Mouse (Mus musculus) adrenal gland, adult (tissue): ENCODE results near the gene G0s2.
A peak's percentile ranks its signal among the peaks of the same experiment; 100 is the strongest.

Experiments
- DNase-seq, 2 experiments: peaks; one replicate each; pipeline ENCODE4 v3.0.0; 2022 to 2023; ENCODE audit warnings: low spot score in 1 of 2; ENCODE audit not compliant: inconsistent age in 2 of 2

Gene G0s2

DNA sequence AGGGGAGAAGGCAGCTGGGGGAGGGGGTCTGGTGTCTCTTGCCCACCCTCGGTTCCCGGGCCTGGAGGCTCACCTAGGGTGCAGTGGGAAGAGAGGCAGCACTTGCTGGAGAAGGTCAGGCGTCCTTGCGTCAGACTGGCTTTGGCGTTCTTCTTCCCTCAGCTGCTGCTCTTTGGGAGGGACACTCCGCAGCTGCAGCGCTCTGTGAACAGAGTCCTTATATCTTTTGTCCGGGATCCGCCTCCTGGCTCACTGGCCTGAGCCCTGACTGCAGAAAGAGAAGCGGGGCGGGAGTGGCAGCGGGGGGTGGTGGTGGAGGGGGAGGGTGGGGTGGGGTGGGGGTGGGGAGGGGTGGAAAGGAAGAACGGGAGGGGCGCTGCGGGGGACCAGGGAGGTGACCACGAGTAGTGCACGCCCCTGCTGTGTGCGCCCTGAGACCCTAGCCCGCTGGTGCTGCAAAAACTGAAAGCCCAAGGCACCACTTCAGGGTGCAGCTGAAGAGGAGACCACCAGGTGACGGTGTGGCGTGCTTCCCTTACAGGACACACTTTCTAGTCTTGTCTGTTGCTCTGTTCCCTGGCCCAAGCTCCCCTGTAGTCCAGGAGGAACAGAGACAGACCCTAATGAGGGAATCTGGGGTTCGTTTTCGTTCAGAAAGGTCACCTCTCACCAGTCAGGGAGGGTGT is at the start of gene G0s2:
Gene G0s2 (minus strand): TSS at position 302 of the 686 bp plus-strand sequence.
- DNase-seq: peak; percentile 90 to 95

DNA sequence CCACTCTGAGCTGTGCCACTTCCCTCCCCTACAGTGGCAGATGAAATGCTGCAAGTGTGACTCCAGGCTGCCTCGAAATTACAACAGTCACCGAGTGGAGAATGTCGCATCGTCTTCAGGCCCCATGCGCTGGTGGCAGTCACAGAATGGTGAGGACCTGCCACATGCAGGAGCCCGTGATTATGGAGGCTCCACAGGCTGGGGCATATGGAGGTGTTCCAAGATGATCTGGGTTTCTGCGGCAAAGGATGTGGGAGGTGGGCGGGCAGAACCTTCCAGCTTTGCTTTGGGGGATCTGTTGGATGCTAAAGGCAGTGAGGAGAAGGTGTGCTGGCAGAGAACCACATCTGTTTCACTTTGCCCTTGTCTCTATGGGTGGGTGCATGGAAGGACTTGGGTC is 47.4 kb upstream of the G0s2 start:
- no peak for DNase-seq

GRCm38 (mm10) chr1:193319721-193320120 is 46.7 kb upstream of the G0s2 start:
- DNase-seq: no peak

GRCm38 (mm10) chr1:193317159-193317559 is 44.1 kb upstream of the G0s2 start:
- DNase-seq: peak; percentile 65 to 75

DNA sequence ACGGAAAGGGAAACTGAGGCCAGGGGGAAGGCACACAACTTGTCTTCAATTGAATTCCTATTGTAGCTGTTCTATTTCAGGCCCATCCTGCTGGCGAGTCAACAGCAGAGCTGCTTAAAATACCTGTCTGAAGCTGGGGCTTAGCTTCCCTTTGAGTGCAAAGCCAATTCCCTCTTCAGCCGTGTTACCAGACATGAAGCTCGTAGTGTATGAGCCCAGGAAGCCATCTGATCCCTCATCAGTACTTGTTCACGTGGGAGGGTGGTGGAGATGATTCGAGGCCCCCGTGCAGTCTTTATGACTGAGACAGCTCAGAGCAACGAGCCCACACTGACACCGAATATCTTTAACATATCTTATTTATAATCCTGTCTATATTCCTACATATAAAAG is 43.3 kb upstream of the G0s2 start:
- no peak for DNase-seq

GRCm38 (mm10) chr1:193315705-193316357 is 42.8 kb upstream of the G0s2 start:
- peak; percentile 62 to 81 for DNase-seq

- peak in 1 of 2 experiments; percentile 60 for DNase-seq
Measured at GRCm38 (mm10) chr1:193311596-193311995, 38.6 kb upstream of the G0s2 start.

DNA sequence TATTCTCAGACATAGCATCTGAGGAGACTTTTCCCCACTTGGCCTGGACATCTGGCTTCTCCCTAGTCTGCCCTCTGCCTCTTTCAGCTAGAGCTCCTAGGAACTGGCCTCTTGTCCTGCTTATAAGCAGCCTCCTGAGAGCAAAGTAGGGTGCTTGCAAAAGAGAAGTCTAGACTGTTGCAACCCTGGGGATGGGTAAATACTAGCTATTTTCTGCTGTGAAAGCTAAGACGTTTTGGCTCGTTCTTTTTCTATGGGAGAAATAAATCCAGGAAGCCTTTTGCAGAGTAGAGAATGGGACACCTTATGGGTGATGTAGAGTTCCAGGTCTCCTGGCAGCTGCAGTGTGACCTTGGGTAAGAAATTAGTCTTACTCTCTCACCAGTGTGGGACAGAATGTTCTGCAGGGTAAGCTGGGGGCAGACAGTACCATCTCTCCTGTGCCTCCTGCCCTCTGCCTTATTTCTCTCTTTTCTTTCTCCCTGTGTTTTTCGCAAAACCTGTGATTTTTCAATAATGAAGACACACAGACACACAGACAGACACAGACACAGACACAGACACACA is 37.6 kb upstream of the G0s2 start:
- DNase-seq: peak; percentile 66 to 67

DNA sequence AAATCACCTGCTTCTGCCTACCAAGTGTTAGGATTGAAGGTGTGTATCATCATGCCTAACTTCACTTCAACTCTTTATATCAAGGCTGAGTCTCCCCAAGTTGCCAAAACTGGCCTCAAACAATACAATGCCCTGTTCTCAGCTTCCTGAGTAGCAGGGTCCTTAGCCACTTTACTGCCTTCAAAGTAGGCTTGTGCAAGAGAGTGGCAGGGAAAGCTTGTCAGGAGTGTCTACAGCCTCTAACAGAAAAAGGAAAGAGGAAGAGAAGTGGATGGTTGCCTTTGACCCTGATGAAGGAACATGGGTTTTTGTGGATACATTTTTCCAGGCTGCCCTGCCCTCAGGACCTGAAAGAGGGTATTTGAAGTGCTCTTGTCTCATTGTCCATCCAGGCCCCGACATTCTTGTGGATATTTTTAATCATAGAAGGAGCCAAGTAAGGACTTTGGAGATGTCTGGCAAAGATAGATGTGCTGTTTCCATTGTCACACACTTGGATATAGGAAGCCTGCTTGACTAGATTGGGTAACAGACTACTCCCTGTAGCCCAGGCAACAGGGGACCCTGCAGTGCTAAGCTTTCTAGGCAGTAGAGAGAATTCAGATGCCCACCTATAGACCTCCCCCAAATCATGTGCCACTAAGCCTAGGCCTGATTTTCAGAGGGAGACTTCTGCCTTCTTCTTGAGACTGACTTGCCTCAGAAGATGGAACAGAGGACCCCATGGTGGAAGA is 36.9 kb upstream of the G0s2 start:
- DNase-seq: peak in 1 of 2 experiments; percentile 40

DNA sequence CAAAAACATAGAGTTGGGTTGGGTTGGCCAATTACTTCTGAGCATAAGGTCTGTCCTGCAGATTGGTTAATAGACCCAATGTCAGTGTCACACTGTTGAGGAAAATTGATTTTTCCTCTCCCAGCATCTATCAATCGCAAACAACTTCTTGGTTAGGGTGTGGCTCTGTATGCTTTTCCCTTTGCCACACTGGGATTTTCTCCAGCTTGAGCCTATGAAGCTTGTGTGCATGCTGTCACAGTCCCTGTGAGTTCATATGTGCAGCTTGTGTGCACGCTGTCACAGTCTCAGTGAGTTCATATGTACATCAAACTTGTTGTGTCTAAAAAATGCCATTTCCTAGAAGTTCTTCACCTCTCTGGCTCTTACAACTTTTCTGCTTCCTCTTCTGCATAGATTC is 33.8 kb upstream of the G0s2 start:
- DNase-seq: no peak

- no peak for DNase-seq
Measured at GRCm38 (mm10) chr1:193305386-193305785, 32.4 kb upstream of the G0s2 start.

DNA sequence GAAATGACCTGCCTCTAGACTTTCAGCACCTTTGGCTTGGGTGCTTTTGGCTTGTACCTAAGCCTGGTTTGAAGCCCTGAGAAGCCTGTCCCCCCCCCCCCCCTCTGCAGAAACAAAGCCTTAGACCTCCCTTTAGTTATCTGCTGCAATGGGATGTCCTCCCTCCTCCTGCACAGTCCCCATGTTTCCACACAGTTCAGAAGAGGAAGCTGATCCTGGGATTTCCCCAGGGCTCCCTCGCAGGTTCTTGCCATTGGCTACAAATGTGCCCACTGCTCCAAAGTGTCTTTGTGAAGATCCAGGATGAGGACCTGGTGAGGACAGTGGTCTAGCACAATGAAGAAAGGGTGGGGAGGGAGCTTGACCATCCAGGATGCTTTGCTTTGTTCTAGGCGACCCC is 30.1 kb upstream of the G0s2 start:
- no peak for DNase-seq

- no peak for DNase-seq
Measured at GRCm38 (mm10) chr1:193302093-193302405, 29.0 kb upstream of the G0s2 start.

DNA sequence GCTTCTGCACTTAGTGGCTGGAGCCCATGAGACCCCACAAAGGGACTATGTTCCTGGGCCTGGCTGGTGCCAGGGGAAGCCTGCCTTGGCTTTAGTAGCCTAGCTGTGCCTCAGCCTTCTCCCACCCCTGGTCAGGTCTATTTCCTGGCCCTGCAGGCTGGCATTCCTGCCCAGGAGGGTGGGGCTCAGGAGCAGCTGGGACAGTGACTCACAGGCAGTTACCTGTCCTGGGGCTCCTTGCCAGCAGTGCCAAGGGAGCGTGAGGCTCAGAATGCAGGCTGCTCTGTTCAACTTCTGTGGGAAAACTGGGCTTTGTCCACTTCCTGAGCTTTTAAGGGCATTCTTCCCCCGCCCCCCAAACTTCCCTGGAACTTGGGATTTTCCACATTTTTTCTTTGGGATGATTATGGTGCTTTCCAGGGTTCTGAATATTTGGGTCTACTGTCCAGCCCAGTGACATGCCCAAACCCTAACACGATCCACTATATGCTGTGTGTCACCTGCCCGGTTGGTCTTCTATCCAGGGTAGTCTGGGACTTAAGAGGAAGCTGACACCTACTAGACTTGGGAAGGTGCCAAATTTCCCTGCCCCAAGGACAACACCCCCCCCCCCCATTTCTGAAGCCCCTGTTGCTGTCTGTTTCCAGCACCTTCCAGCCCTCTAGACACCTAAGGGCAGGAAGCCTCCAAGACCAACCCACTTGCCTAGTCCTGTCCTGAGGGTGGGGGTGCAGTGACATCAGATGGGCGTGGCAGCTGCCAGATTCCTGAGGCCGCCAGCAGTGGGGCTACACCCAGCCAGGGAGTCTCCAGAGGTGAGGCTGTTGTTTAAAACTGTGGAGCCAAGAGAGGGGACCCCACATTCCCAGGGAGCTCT is 28.4 kb upstream of the G0s2 start:
- no peak for DNase-seq

GRCm38 (mm10) chr1:193299995-193300394 is 27.0 kb upstream of the G0s2 start:
- no peak for DNase-seq

GRCm38 (mm10) chr1:193298141-193298765 is 25.2 kb upstream of the G0s2 start:
- DNase-seq: peak; percentile 64 to 78

- DNase-seq: no peak
Measured at GRCm38 (mm10) chr1:193295920-193296319, 22.9 kb upstream of the G0s2 start.

DNA sequence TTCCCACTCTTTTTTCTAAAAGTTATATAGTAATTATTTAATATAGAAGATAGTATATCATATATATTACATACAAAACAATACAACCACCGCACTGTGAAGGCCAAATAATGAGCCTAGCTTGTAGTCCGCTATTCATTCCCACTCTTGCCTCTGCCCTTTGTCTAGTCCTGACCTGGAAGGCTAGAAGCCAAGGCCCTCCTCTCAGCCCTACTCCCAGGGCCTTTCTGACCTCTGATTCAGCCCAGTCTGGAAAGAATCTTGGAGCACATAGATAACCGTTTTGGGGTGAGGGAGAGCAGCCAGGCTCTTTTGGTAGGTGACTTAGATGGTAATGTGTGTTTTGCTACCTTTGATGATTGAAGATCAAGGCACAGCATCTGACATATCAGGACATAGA is 20.9 kb upstream of the G0s2 start:
- DNase-seq: no peak

DNA sequence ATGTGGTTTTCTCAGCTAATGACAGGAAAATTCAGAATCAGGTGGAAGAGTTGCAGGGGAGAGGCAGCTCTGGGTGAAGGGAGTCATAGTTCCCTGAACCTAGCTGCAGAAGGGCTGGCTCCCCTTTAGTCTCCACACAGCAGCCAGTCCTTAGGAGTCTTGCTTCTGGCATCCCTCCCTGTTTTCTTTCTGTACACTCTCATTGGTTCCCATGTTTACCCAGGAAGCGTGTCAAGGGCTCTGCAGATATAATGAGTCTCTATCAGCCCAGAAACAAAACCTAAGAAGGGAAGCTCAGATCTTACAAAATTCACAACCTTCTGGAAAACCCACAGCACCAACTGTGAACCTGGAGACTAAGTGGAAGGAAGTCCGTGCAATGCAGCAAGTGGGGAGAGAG is 20.0 kb upstream of the G0s2 start:
- DNase-seq: no peak

- no peak for DNase-seq
Measured at GRCm38 (mm10) chr1:193290686-193291085, 17.7 kb upstream of the G0s2 start.

GRCm38 (mm10) chr1:193289914-193290313 is 16.9 kb upstream of the G0s2 start:
- no peak for DNase-seq
